Mouse (Mus musculus): ENCODE measurements around the gene Tmem234. TPM values are rescaled to one million over a fixed set of nuclear protein-coding genes. Genes with fewer than 3 reads are reported as not detected.

Tmem234 gene
- polyA plus RNA-seq, 1 experiment from 2014 or later: 177 TPM

DNA sequence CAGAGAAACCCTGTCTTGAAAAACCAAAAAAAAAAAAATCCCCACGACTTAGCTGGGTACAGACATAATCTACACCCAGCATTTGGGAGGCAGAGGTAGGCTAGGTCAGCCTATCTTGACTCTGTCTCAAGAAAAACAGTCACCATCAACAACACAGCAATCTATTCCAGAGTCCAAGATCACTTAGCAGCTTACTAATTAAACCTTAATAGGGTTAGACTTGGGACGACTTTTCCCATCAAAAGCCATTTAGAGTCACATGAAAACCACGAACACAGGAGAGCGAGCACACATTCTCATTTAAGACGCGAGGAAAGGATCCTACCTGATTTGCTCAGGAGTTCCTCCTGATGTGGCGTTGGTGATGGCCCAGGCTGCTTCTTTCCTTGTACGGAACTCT is 49.9 kb downstream of the Tmem234 start:
- no peaks in the 10 kb centered on the region for H3K4me1 ChIP-seq (ENCODE audit: control insufficient read depth, insufficient read depth, low read length)
- WGBS (ENCODE audit: insufficient replicate concordance): 94% methylated on average over 8 of the region's 8 CpGs
- no peak overlapping the region for H3K9ac ChIP-seq (ENCODE audit: low read depth, low read length)
- ATAC-seq (replicated peaks; ENCODE audit: insufficient number of reproducible peaks, low FRiP score, low TSS enrichment): no peak
- H3K9me3 ChIP-seq (replicated peaks; ENCODE audit: control insufficient read depth, low read length): no peaks in the 10 kb centered on the region
- H3K36me3 ChIP-seq (ENCODE audit: control insufficient read depth, insufficient read depth, low read length): peaks cover 50% of the 10 kb centered on the region
- H3K4me2 ChIP-seq: no peak overlapping the region
- no peaks in the 10 kb centered on the region for H3K27me3 ChIP-seq (ENCODE audit: control insufficient read depth, insufficient read depth, low read length)
- no peak overlapping the region for H3K4me3 ChIP-seq (ENCODE audit: low read depth, low read length)
- no peak overlapping the region for H3K27ac ChIP-seq (ENCODE audit: low read depth, low read length)

DNA sequence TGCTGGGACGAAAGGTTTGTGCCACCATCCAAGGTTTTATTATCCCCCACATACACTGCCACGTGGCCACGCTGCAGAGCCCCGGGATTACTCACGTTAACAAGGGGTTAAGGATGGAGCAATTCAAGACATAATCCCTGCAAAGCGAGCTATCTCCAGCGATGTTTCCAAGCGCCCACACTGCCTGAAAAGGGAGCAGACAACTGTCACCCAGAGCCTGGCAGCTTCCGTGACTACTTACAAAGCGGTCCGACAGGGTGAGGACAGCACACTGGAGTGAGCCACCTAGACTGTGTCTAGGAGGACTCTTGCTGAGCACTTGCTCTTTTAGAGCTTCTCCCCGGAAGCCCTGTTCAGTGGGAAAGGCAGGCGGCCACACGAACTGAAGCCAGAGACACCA is 54.3 kb downstream of the Tmem234 start:
- H3K27me3 ChIP-seq (ENCODE audit: control insufficient read depth, insufficient read depth, low read length): no peaks in the 10 kb centered on the region
- H3K4me3 ChIP-seq (ENCODE audit: low read depth, low read length): no peak overlapping the region
- H3K4me1 ChIP-seq (ENCODE audit: control insufficient read depth, insufficient read depth, low read length): no peaks in the 10 kb centered on the region
- no peaks in the 10 kb centered on the region for H3K9me3 ChIP-seq (replicated peaks; ENCODE audit: control insufficient read depth, low read length)
- 90% methylated on average over 14 of the region's 14 CpGs for WGBS (ENCODE audit: insufficient replicate concordance)
- no peak overlapping the region for H3K4me2 ChIP-seq
- ATAC-seq (replicated peaks; ENCODE audit: insufficient number of reproducible peaks, low FRiP score, low TSS enrichment): no peak
- H3K27ac ChIP-seq (ENCODE audit: low read depth, low read length): no peak overlapping the region
- H3K9ac ChIP-seq (ENCODE audit: low read depth, low read length): no peak overlapping the region
- peaks cover 41% of the 10 kb centered on the region for H3K36me3 ChIP-seq (ENCODE audit: control insufficient read depth, insufficient read depth, low read length)

DNA sequence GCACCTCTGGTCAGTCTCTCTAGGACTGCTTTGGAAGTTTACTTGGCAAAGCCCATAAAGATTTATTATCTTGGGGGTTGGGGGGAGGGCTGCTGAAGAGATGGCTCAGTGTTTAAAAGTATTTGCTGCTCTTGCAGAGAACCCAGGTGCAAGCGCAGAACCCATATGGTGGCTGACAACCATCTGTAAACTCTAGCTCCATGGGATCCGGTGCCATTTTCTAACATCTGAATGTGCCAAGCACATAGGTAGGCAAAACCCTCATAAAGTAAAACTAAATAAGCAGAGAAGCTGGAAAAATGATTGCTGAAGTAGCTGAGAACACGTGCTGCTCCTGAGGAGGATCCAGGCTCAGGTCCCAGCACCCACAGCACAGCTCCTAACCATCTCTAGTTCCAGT is 61.1 kb downstream of the Tmem234 start:
- Histone ChIP-seq H3K4me2 (no peak overlapping the region), H3K4me1 (ENCODE audit: control insufficient read depth, insufficient read depth, low read length) (no peaks in the 10 kb centered on the region; the same call in 1 of the 2 replicates), H3K36me3 (ENCODE audit: control insufficient read depth, insufficient read depth, low read length) (peaks cover 12% of the 10 kb centered on the region), H3K4me3 (ENCODE audit: low read depth, low read length) (no peak overlapping the region), H3K9ac (ENCODE audit: low read depth, low read length) (no peak overlapping the region), H3K27me3 (ENCODE audit: control insufficient read depth, insufficient read depth, low read length) (no peaks in the 10 kb centered on the region), H3K9me3 (replicated peaks; ENCODE audit: control insufficient read depth, low read length) (no peaks in the 10 kb centered on the region), H3K27ac (ENCODE audit: low read depth, low read length) (no peak overlapping the region)
- WGBS (ENCODE audit: insufficient replicate concordance): 88% methylated on average over 3 of the region's 3 CpGs
- no peak for ATAC-seq (replicated peaks; ENCODE audit: insufficient number of reproducible peaks, low FRiP score, low TSS enrichment)

DNA sequence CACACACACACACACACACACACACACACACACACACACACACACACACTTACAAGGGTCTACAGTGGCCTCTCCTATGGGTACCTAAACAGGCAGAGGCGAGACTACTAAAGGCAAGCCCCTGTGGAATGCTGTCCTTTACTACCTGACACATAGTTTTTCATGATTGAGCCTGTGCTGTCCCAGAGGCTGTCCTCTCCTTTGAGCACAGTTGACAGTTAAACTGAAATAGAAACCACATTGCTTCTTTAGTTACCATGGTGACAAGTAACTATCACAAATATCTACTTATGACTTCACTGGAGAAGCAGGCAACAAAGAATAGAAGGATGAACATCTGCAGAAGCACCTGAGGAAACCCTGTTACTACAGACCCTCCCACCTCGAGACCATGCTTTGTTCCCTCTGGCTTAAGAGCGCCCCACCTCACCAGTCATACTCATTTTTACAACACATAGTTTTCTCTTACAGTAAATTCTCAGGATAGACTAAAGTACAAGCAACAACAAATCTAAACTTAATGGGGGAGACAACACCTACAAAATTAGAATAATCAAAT is 61.9 kb downstream of the Tmem234 start:
- Histone ChIP-seq H3K27me3 (ENCODE audit: control insufficient read depth, insufficient read depth, low read length) (no peaks in the 10 kb centered on the region), H3K4me2 (no peak overlapping the region), H3K27ac (ENCODE audit: low read depth, low read length) (no peak overlapping the region), H3K9ac (ENCODE audit: low read depth, low read length) (no peak overlapping the region), H3K4me1 (ENCODE audit: control insufficient read depth, insufficient read depth, low read length) (no peaks in the 10 kb centered on the region; the same call in 1 of the 2 replicates), H3K4me3 (ENCODE audit: low read depth, low read length) (no peak overlapping the region), H3K9me3 (replicated peaks; ENCODE audit: control insufficient read depth, low read length) (no peaks in the 10 kb centered on the region), H3K36me3 (ENCODE audit: control insufficient read depth, insufficient read depth, low read length) (peaks cover 15% of the 10 kb centered on the region)
- 84% methylated on average over 3 of the region's 3 CpGs for WGBS (ENCODE audit: insufficient replicate concordance)
- no peak for ATAC-seq (replicated peaks; ENCODE audit: insufficient number of reproducible peaks, low FRiP score, low TSS enrichment)

DNA sequence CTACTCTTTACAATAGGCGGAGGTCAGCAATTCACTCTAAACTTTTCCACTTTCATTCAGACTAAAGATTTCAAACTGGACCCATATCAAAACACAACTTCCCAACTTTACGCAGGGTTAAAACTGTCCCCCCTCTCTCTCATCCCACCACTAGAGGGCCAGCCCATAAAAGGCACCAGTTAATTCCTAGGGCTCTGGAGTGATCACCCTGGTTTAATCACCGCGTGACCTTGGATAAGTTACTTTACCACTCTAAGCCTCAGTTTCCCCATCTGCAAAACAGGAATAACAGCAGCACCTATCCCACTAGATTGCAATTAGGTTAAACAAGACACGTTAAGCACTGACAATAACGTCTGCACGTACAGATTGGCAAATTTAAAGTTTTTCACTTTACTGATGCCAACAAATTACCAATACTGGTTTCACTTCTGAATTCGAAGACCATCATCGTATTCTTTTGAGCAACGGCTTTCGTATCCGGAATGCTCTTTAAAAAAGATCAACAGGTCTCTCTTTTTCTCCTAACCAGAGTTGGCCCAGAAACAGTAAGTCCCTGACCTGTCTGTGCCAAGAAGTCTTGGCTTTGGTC is 71.1 kb downstream of the Tmem234 start:
- Histone ChIP-seq H3K4me1 (ENCODE audit: control insufficient read depth, insufficient read depth, low read length) (peaks cover 16% of the 10 kb centered on the region), H3K4me3 (ENCODE audit: low read depth, low read length) (peak overlapping the region; percentile 84), H3K9me3 (replicated peaks; ENCODE audit: control insufficient read depth, low read length) (no peaks in the 10 kb centered on the region), H3K4me2 (peak overlapping the region; percentile 84), H3K9ac (ENCODE audit: low read depth, low read length) (peak overlapping the region; percentile 99), H3K36me3 (ENCODE audit: control insufficient read depth, insufficient read depth, low read length) (peaks cover 10% of the 10 kb centered on the region), H3K27ac (ENCODE audit: low read depth, low read length) (peak overlapping the region; percentile 96), H3K27me3 (ENCODE audit: control insufficient read depth, insufficient read depth, low read length) (no peaks in the 10 kb centered on the region)
- ATAC-seq (replicated peaks; ENCODE audit: insufficient number of reproducible peaks, low FRiP score, low TSS enrichment): no peak; the same call in 1 of the 2 replicates
- WGBS (ENCODE audit: insufficient replicate concordance): 7% methylated on average over 12 of the region's 12 CpGs

DNA sequence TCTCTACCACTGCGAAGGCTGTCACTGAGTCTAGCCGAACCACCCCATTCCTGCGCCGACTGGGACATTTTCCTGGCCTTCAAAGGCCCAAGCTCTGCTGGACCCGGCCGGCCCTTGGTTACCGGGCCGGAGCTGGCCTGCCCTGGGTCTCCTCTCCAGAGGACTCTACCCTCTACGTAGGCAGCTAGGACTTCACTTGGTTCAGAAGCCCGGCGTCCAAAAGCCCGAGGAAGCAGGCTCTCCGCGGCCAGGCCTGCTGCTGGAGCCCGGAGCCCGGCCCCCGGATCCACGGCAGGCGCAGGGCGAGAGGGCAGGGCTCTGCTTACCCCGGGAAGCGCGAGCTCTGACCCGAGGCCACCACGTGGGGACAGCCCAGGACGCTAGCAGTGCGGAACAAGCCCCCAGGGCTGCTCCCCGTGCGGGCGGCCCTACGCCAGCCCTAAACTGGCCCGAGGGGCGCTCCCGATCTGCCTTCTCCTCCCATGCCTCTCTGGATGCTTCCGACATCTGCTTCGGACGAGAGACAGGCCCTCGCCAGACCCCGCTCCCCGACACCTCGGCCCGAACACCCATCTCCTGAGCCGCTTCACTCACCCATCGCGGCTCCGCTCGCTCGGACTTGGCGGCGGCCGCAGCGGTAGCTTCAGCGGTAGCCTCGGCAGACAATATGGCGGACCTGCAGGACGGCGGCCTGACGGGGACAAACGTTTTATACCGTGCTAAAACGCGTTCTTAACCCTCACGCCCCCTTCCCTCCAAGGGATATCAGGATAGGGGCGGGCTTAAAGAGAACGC is 71.8 kb downstream of the Tmem234 start, which contains the start of gene Kpna6:
TSS of gene Kpna6 (minus strand) at position 685 of the 795 bp plus-strand sequence.
- H3K4me3 ChIP-seq (ENCODE audit: low read depth, low read length): peak within 1 kb of the TSS; percentile 84
- ATAC-seq (replicated peaks; ENCODE audit: insufficient number of reproducible peaks, low FRiP score, low TSS enrichment): peak; percentile 80
- H3K4me2 ChIP-seq: peak within 1 kb of the TSS; percentile 84
- H3K27me3 ChIP-seq (ENCODE audit: control insufficient read depth, insufficient read depth, low read length): no peaks in the 10 kb centered on the region
- under 1% methylated on average over 65 of the region's 65 CpGs for WGBS (ENCODE audit: insufficient replicate concordance)
- H3K27ac ChIP-seq (ENCODE audit: low read depth, low read length): peak within 1 kb of the TSS; percentile 96
- peaks cover 8% of the 10 kb centered on the region for H3K36me3 ChIP-seq (ENCODE audit: control insufficient read depth, insufficient read depth, low read length)
- H3K9me3 ChIP-seq (replicated peaks; ENCODE audit: control insufficient read depth, low read length): no peaks in the 10 kb centered on the region
- peaks cover 16% of the 10 kb centered on the region for H3K4me1 ChIP-seq (ENCODE audit: control insufficient read depth, insufficient read depth, low read length)
- peak within 1 kb of the TSS; percentile 99 for H3K9ac ChIP-seq (ENCODE audit: low read depth, low read length)

DNA sequence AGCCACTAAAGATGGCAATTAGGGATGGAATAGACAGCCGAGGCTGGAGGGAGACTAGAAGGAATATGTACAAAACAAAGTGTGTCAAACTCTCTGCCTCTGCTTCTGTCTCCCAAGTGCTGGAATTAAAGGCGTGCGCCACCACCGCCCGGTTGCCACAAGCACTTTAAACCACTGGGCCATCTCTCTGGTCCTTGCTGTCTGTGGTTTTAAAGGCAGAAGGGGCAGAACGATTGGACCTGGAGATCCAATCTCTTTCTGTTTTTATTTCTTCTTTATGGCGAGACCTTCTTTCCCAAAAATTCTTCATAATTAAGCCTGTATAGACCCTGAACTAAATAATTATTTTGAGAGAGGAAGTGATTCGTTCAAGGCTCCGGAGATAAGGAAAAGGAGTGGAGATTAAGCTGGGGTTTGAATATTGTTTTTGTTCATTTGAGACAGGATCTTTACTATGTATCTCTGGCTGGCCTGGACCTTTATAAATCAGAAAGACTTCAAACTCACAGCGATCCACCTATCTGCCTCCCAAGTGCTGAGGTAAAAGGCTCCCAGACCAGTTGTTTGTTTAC is 72.5 kb downstream of the Tmem234 start:
- Histone ChIP-seq H3K4me3 (ENCODE audit: low read depth, low read length) (peak overlapping the region; percentile 84), H3K4me1 (ENCODE audit: control insufficient read depth, insufficient read depth, low read length) (peaks cover 16% of the 10 kb centered on the region), H3K4me2 (peak overlapping the region; percentile 84), H3K9ac (ENCODE audit: low read depth, low read length) (peak overlapping the region; percentile 99), H3K36me3 (ENCODE audit: control insufficient read depth, insufficient read depth, low read length) (peaks cover 7% of the 10 kb centered on the region; the same call in 1 of the 2 replicates), H3K27me3 (ENCODE audit: control insufficient read depth, insufficient read depth, low read length) (no peaks in the 10 kb centered on the region), H3K9me3 (replicated peaks; ENCODE audit: control insufficient read depth, low read length) (no peaks in the 10 kb centered on the region), H3K27ac (ENCODE audit: low read depth, low read length) (peak overlapping the region; percentile 96)
- ATAC-seq (replicated peaks; ENCODE audit: insufficient number of reproducible peaks, low FRiP score, low TSS enrichment): no peak
- WGBS (ENCODE audit: insufficient replicate concordance): 5% methylated on average over 10 of the region's 10 CpGs

Data from heart, embryonic 11.5 days (tissue).